Mouse (Mus musculus) erythroblast, embryonic 14.5 days (primary cell): ENCODE results near the gene Prkar1a.

ENCODE experiments used
- GATA1 ChIP-seq: IDR thresholded peaks from 2 replicates; pipeline ENCODE4 v1.6.1; 2012; ENCODE audit warnings: low read length, inconsistent platforms, mixed read lengths
- TAL1 ChIP-seq: IDR thresholded peaks from 3 replicates; pipeline ENCODE4 v1.6.1; 2012; ENCODE audit warnings: low read length, inconsistent platforms, mixed read lengths

DNA sequence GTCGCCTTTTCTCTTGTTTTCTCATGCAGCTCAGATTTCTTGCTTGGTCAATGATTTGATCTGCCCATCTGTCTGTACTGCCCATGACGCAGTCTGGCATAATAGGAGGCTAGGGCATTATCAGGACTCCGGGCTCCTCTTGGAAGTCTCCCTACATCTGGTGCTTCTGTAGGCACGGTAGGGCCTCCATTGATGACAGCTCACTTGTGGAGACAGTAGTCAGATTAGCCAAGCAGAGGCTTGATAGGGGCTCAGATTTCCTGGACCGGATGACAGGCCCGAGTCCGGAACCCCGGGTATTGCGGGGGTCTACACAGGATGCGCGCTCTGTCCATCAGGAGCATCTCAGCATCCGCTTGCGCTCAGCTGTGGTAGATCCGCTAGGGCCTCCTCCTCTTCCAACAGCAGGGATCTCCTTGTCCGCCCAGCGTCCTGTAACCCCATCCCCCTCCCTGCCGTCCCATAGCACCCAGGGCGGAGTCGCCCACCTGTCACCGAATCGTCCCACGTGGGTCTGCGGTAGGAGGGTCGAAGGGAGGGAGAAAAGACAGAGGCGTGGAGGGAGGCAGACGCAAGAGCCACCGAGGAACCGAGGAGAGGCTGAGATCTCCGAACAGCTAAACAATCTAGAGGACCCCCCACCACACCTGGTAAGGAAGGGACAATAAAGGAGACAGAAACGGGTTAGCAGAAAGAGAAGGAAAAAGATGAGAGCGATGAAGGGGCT, 933 bp downstream of the Prkar1a start:
- no peak for TF ChIP-seq GATA1
- TF ChIP-seq TAL1 = no peak
